Mouse (Mus musculus) layer of hippocampus, adult 11-12 months (tissue): ENCODE results near the gene AI413582.

Experiments used
- DNase-seq: peaks from one replicate; pipeline ENCODE4 v3.0.0; 2022; ENCODE audit warnings: low spot score

The AI413582 gene

DNA sequence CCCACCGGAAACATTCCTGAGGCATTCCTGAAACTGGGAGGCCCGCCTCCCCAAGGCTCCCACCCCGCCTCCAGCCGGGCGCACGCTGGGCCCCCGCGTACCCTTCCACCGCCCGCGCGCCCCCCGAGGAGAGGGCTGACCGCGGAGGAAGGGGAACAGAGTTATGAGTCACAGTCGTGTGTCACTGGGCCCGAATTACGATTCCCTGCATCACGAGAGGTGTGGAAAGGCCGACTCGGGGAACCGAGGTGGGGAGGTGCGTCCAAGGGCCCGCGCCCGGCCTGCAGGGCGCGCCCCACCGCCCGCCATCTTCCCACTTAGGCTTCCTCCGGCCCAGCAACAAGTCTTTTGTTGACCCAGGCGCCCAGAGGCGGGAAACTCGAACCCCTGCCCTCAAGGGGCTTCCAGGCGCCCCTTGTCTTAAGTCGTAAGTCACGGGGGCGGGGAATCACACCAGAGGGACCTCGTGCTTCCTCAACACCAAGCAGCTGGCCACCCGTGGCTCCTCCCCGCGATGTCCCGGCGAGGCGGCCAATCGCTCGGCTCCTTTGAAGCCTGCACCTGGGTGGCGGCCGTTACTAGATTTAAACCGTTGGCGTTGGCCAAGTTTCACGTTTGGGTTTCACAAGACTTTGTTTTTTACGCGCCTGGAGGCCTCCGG is 9.9 kb downstream of the AI413582 start:
- no peak for DNase-seq

DNA sequence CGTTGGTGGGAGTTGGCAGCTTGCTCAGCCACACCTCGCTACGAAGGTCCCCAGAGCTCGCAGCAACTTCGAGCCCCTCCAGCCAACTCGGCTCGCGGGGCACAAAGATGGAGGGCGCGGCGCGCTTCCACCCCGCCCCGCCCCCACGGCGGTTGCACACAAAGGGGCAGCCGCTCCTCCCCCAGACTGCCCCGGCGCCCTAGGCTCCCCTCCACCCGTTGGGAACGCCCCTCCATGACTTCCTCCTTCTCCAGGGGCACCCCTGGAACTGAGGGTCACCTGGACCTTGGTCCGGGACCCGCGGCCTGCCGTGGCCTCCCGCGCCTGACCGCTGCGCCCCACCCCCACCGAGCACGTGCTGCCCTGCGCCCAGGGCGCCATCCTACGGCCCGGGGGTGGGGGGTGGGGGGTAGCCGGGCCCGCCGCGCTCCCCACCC is 10.5 kb downstream of the AI413582 start:
- DNase-seq, result no peak

DNA sequence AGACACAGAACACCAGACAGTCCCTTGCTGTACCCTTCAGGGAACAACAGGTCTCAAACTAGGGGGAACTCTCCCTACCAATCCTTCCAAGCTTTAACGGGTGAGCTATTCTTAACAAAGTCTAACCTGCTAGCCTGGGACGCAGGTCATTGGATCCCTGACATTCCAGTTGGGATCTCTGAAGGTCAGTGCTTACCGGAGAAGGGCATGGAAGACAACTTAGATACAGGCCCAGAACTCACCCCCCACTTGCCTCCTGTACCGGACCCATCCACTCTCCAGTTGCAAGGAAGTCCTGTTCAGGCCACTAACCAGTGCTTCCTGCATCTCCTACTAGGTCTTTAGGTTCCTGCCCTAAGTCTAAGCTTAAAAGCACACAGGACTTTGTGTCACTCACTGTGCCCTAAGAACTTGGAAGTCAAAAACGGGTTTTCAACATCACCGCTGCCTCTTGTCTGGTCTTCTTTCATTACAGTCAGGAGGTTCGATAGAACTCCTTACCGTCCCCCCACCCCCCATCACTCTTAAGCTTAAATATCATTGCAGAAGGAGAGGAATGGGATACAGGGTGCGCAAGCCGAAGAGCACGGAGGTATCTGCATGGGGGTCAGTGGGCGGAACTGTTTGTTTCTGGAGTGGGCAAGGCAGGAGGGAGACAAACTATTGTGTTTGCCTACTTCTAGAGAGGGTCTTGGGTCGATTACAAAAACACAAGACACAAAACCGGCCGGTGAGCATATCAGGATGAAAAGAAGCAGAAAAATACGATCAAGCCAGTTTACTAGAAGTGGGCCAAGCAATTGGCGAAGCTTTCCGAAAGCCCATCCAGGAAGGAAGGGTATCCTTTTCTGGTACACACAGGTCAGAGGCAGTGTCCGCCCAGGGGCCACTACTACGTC is 11.2 kb downstream of the AI413582 start:
- no peak for DNase-seq

DNA sequence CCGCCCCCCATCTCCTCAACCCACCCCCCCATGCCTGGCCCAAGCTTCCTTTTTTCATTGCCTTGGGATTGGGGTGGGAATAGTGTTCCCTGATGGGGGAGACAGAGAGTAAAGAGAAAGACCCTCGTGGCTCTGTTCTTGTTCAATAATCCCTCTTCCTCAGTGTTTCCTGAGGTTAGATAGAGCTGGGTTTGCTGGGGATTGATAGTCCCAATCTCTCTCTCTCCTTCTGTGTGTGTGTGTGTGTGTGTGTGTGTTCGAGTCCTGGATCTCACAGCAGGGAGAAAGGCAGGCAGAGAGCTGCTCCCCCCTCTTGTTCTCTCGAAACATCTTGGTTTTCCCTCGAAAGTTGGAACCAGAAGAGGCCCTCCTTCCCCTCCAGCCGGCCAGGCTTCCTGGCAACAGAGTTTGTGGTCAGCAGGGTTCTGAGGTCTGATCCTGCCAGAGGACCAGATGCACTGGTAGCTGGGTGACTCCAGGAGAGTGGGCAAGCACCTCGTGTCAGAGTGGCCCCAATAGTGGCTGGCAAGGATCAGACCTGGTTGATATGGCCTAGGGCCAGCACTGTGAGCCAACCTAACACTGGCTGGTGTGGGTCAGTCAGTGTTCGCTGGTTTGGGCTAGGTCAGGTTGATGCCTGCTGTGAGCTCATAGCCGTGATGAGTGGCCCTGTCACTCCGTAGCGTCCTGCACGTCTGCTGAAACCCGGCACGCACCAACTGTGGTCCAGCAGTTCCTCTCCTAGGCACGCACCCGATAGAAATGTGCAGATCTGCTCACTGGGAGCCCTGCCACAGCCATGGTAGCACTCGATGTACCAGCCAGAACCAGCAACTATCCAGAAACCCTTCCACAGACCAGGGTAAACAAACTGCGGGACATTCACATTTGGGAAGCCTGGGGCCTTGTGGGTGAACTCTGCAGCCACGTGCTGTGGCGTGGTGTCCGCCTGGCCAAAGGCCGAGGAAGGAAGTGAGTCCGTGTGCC is 13.0 kb downstream of the AI413582 start:
- DNase-seq, result no peak

DNA sequence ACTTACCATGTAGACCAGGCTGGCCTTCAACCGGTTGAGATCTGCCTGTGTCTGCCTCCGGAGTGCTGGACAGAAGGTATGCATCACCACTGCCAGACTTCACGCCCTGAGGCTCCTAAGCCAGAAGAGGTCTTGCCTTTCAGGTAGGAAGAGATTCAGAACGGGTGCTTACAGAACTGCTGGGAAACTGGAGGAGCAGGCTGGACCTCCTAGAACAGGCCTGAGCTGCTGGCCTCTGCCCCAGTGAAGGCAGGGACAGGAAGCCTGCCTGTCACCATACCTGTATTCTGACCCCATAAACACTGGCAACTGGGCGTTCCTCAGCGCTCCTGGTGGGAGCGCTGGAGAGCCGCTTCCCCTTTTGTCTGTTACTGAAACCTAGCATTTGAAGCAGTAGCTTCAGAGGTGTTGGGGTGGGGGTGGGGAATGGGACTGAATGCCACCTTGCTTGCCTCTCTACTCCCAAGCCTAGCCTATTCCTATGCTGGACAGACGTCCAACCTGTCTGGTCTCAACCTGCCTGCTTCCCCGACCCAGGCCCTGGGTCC is 14.1 kb downstream of the AI413582 start:
- DNase-seq, result no peak

DNA sequence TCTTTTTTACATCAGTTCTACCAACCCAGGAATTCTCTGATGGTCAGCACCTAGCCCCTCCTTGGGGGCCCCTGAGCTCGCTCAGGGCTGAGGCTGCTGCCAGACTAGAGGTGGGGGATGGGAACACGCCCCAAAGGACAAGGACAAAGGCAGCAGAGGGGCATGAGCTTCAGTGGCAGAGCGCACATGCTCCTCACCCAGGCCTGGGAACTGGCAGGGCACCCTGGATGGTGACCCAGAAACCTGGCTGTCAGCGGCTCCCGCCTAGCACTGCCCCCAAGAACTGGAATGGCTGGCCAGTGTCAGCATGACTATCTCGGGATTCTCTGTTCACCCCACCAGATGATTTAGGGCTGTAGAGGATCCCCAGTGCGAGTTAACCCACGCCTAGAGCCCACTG is 16.3 kb downstream of the AI413582 start:
- no peak for DNase-seq

DNA sequence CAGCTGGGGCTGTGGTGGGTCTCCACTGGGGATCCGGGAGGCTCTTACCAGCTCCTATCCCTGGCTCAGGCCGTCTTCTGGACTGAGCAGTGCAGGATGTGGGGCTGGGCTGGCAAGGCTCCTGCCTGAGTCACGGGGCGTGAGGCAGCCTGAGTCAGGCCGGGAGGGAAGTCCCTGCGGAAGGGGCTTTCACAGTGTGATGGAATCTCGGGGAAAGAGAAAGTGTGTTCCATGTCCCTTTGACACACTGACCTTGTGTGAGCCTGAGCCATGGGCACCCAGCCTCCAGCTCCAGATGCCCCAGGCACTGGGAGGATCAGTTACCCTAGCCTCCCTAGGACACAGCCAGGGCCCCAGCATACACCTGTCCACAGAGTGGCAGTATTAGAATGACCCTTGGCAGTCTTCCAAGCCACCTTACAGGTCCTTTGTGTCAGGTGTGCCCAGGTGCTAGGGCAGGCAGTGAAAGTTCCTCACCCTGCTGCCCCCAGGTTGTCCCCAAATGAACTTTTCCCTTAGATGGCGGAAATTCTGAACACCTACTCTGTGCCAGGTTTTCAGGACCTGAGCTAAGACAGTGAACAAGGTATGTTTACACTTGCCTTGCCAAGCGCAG is 18.2 kb downstream of the AI413582 start:
- DNase-seq, result no peak

DNA sequence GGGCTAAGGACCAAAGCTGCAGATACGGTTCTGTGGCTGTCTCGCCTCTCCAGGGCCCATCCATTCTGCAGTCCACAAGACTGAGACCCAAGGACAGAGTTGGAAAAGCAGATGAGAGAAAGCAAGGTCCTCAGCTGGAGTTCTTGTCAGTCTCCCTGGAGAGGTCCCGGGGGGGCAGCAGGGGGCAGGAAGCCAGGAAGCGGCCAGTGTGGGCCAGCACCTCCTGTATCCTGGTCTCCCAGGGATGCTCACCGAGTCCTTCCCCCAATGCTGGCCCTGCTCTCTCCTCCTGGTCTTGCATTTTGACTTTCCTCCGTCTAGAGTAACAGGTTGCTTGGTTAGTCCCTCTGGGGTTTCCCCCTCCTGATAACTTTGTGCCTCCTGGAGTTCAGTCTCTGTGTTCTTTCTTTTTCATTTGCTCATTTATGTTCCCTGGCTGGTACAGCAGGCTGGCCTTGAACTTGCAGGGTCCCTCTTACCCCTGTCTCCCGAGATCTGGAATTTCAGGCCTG is 18.9 kb downstream of the AI413582 start:
- DNase-seq, result no peak

DNA sequence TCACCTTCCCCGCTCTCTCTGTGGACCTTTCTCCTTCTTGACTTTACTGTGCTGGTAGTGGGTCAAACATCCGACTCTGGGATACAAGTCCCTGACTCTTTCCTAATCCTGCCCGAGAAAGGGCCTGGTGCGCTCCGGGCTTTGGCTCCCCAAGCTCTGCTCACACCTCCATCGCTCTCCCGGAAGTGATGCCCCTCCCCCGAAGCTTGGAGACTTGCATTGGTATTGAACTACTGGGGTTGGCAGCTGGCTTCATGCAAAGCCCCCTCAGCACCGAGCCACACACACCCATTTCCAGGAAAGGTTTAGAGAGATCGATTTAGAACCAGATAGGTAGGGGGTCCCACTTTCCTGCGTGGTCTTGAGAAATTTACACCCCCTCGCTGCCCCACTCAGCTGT is 19.6 kb downstream of the AI413582 start:
- no peak for DNase-seq

DNA sequence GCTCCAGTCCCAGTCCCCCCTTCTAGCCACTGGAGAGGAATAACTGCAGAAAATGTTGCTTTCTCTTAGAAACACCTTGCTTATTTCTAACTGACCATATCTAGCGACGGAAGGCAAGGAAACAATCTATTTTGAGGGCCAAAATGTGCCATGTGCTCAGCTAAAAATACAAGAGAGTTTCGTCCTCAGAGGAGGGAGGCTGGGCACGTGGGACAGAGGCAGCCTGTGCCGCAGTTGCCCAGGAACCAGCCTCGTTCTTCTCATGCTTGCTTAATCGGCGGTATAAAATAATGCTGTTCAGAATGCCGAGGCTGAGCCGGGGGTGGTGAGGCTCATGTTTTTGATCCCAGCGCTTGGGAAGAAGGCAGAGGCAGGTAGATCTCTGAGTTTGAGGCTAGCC is 21.0 kb downstream of the AI413582 start:
- DNase-seq, result no peak

DNA sequence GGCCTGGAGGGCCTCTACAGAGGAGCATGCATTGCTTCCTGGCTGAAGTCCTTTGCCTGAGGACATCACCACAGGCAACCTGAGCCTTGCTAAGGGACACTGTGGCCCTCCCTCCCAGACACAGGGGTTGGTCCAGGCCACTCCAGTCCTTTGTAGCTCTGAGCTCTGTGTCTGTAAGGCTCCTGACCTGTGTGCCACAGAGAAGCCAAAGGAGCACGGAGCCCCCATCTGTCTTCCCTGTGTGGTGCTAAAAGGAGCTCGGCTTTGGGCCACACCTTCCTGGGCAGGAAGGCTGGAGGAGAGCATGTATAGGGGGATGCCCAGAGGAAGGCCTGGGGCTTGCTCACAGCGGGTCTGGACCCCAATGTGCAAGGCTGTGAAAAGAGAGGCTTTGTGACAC is 23.6 kb downstream of the AI413582 start:
- no peak for DNase-seq

DNA sequence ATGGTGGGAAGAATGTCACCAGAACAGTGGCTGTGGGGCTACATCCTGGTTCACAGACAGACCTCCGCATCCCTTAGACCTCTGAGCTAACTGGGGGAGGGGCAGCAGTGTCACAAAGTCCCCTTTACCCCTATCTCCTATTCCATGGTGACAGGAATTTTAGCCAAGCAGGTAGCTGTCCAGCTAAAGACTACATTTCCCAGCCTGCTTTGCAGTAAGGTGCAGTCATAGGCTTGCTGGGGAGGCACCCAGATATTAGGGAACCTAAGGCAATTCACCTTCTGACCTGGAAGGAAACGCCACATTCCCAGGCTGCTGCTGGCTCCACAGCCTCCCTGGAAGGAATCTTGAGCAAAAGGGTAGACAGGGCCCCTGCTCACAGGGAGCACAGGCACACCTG is 24.3 kb downstream of the AI413582 start:
- DNase-seq, result no peak

DNA sequence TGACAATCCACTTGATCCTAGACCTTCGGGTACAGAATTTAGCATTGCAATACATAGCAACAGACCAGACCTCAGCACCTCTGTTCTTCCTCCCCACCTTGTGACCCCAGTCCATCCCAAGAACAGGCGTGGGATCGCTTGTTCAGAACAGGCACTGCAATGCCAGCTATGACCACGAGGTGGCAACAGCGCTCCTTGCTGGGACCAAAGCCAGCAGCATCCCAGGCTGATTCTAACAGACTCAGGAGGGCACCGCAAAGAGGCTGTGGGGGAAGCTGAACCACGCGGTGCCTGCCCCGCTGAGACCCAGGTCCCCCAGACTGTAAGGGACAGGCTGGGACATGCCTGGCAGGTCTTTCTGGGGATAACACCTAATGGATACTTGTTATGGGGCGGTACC is 30.8 kb downstream of the AI413582 start:
- DNase-seq, result peak; percentile 90

DNA sequence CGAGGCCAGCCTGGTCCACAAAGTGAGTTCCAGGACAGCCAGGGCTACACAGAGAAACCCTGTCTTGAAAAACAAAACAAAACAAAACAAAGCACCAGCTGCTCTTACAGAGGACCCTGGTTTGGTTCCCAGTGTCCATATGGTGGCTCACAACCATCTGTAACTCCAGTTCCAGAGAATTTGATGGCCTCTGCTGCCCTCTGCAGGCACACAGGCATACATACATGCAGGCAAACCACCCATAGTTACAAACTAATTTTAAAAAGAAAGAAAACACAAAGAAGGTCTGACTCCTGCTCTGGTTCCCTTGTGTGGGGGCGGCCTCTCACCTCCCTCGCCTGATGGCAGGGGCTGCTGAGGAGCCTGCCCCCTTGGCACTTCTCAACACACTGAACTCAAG is 32.2 kb downstream of the AI413582 start:
- DNase-seq, result no peak

DNA sequence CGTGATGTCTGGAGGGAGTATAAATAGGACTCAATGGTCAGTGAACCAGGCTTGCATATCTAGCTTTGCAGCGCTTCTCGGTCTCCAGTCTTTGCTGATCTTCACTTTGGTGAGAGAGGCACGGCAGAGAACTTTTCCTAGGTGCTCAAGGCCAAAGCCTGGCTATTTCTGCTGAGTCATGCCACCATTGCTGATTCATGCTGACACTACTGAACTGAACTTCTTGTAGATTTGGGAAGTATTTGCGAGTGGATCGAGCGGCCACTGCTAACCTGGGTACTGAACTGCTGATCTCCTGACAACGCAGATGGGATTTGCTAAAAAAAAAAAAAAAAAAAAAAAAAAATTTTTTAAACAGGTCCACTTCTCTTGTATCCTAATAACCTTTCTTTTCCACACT is 33.5 kb downstream of the AI413582 start:
- DNase-seq, result no peak

DNA sequence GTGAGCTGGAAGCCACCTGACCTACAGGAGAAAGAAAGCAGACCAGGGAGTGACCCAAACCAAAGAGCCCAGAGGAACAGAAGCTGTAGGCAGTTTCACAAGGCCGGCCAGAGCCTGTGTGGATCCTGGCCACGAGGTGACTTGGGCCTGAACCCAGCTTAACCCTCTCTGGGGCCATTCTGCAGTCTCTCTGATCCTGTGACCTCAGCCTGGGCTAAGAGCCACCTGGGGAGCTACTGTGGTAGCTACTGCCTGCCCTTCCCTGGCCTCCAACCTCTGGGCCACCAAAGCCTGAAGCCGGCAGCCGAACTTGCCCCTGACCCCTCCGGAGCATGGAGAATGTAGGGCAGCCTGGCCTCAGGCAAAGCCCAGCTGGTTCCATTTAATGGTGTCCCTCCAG is 36.8 kb downstream of the AI413582 start:
- no peak for DNase-seq

DNA sequence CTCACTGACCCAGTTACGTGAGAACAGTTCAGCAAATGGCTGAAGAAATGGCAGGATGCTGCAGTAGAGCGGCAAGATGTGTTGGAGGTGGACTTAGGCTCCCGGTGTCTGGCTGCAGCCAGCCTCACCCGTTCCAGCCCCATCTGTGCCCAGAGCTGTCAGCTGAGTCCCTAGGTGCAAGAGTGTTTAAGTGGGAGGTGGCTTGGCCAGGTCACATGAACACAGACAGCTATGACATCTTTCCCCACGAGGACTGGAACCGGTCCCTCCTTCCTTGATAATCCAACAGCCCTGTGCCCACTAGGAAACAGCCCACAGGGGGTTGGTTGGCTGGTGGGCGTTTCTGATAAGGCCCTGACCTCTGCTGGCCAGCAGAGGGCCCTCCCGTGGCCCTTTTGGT is 37.5 kb downstream of the AI413582 start:
- DNase-seq, result no peak

DNA sequence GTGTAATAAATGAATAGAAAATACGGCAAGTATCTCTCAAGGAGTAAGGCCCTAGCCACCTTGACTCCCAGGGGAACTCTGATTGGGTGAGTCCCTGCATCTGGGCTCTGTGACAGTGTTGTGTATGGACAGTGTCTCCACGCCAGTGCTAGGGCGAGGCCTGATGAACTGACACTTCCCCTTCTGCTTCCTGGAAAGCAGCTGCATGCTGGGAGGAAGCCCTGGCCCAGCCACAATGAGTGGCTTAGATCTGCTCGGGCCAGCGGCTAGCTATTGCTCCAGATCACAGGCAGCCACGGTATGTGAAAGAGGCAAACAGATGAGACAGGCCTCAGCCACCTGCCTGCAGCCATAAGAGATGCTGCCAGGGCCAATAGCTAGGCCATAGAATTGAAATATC is 38.4 kb downstream of the AI413582 start:
- DNase-seq, result no peak

DNA sequence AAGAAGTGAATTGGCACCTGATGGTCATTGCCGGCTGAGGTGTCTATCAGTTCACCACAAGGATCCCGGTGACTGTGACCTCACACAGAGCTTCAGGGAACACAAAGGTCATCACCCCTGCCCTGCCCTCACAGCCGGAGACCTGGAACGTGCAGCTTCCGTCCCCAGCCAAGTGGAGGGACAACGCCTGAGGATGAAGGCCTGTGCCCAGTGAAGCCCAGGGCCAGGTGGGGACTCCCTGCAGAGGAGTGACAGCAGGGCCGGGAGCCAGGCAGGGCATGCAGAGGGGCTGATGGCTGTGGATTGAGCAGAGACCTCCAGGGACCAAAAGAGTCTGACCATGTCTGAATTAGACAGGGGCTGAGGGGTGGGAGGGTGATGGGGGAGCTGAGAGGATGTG is 42.4 kb downstream of the AI413582 start:
- DNase-seq, result no peak

DNA sequence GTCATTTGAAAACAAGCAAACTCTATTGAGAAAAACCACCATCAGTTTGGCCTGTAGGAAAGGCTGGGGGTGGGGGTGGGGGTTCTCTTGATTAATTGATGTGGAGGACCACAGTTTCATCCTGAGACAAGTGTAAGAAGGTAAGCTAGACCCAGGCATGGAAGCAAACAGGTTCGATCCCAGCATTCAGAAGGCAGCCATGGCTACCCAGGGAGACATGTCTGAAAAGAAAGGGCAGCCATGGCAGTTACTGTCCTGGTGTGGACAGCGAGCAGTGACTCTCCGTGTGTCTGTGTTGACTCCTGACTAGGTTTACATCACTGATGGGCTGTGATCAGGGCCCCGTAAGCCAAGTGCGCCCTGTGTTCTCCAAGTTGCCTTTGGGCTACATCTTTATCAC is 44.3 kb downstream of the AI413582 start, which contains the start of gene Grm4:
TSS of gene Grm4 (minus strand) at position 101 of the 400 bp plus-strand sequence.
- no peak for DNase-seq

DNA sequence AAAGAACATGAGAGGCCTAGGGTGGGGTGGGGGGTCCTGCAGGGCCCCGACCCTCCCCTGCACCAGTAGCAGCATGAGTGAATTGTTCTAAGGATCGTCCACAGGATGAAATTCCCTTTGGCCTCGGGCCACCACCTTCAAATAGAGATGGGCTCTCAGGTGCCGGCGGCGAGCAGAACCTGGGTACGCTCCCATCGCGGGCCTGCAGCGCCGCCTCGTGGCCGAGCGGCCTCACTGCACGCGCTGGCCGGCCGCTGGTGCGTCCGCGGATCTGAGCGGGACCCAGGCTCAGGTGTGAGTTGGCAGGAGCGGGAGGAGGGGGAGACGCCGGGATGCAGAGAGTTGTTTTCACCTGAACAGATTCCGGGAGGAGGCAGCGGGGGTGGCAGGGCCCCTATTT is 45.0 kb downstream of the AI413582 start:
- DNase-seq, result peak; percentile 51
